ENCODE assay signal across 8 mouse cellular contexts in genomic region chr17:35701203-35701977, GRCm38 (mm10). TPM values are rescaled to one million over a fixed set of nuclear protein-coding genes. Genes with fewer than 3 reads are reported as not detected.
DNase-seq lines count a peak whose midpoint lies in the region; ATAC-seq and TF ChIP-seq lines count a peak whose summit lies in the region.

No protein-coding gene starts in this region.

- H3K4me1 ChIP-seq in forebrain, embryonic 16.5 days (replicated peaks; ENCODE audit: control insufficient read depth, insufficient read depth, low read length): peaks cover 73% of the 10 kb centered on the region
- peaks cover 84% of the 10 kb centered on the region for H3K4me1 ChIP-seq in kidney, embryonic 15.5 days

- peak overlapping the region; percentile 100 for H3K27ac ChIP-seq in forebrain, embryonic 16.5 days (ENCODE audit: low read length)
- H3K27ac ChIP-seq in kidney, embryonic 15.5 days: peak overlapping the region; percentile 99

- H3K27me3 ChIP-seq in forebrain, embryonic 16.5 days (replicated peaks; ENCODE audit: control insufficient read depth, insufficient read depth, low read length): no peaks in the 10 kb centered on the region
- H3K27me3 ChIP-seq in kidney, embryonic 15.5 days: no peaks in the 10 kb centered on the region
- H3K27me3 ChIP-seq in myocyte (ENCODE audit: control insufficient read depth, insufficient read depth, insufficient read length): no peaks in the 10 kb centered on the region

- ATAC-seq in forebrain, embryonic 16.5 days: no peak
- no peak for ATAC-seq in kidney, embryonic 15.5 days (replicated peaks; ENCODE audit: low FRiP score)

- H3K9ac ChIP-seq in forebrain, embryonic 16.5 days (replicated peaks; ENCODE audit: low read depth, low read length): peak overlapping the region; percentile 90
- H3K9ac ChIP-seq in kidney, embryonic 15.5 days: peak overlapping the region; percentile 75

- peaks cover 39% of the 10 kb centered on the region for H3K79me2 ChIP-seq in myocyte (ENCODE audit: control insufficient read depth, insufficient read depth)

- H3K9me3 ChIP-seq in forebrain, embryonic 16.5 days (ENCODE audit: control insufficient read depth, low read length): no peaks in the 10 kb centered on the region
- H3K9me3 ChIP-seq in kidney, embryonic 15.5 days (replicated peaks): no peaks in the 10 kb centered on the region

- peak; percentile 58 for DNase-seq in adrenal gland, postnatal 10 days
- no peak for DNase-seq in adrenal gland, postnatal 14 days
- peak; percentile 40 for DNase-seq in R1 (ENCODE audit: low read depth, low spot score)
- no peak for DNase-seq in frontal cortex, postnatal 25 days (ENCODE audit: low spot score in 2 of 2)
- no peak for DNase-seq in frontal cortex, postnatal 14 days (ENCODE audit: low spot score in 2 of 2)

- peak overlapping the region; percentile 22 for H3ac ChIP-seq in myocyte (ENCODE audit: control insufficient read depth, insufficient read length)

- peak overlapping the region; percentile 80 for H3K4me3 ChIP-seq in forebrain, embryonic 16.5 days (replicated peaks; ENCODE audit: low read length)
- H3K4me3 ChIP-seq in kidney, embryonic 15.5 days (replicated peaks): peak overlapping the region; percentile 72
- H3K4me3 ChIP-seq in myocyte: peak overlapping the region; percentile 52

- under 1% methylated on average over 16 of the region's 16 CpGs for WGBS in forebrain, embryonic 16.5 days
- WGBS in kidney, embryonic 15.5 days: 2% methylated on average over 16 of the region's 16 CpGs

- TF ChIP-seq POLR2A in myocyte (IDR thresholded peaks at IDR 0.05; ENCODE audit: insufficient read length, low read depth): no peak

- no peaks in the 10 kb centered on the region for H3K36me3 ChIP-seq in forebrain, embryonic 16.5 days (ENCODE audit: control insufficient read depth, insufficient read depth)
- 0 out of 2 replicates have a peak, but pooled peaks cover 3% of the 10 kb centered on the region for H3K36me3 ChIP-seq in kidney, embryonic 15.5 days
- H3K36me3 ChIP-seq in myocyte (ENCODE audit: control insufficient read depth, insufficient read depth): no peaks in the 10 kb centered on the region

- H3K4me2 ChIP-seq in forebrain, embryonic 16.5 days (ENCODE audit: low read length): peak overlapping the region; percentile 90
- H3K4me2 ChIP-seq in kidney, embryonic 15.5 days: peak overlapping the region; percentile 82
- peak overlapping the region; percentile 87 for H3K4me2 ChIP-seq in myocyte (ENCODE audit: low read depth)

TF ChIP-seq in myocyte, 11 proteins besides CTCF, POLR2A, EP300 and RAD21:
- no peak for TF ChIP-seq TCF12 (IDR thresholded peaks at IDR 0.05; ENCODE audit: insufficient read depth, poor library complexity, severe bottlenecking)
- no peak for TF ChIP-seq REST (IDR thresholded peaks at IDR 0.05; ENCODE audit: insufficient read depth, insufficient read length)
- no peak for TF ChIP-seq MYOG (IDR thresholded peaks at IDR 0.05; ENCODE audit: control insufficient read depth in 1 of 3, insufficient read depth in 1 of 3, insufficient read length in 2 of 3, low read depth in 2 of 3)
- no peak for TF ChIP-seq SRF (IDR thresholded peaks at IDR 0.05; ENCODE audit: control insufficient read depth, insufficient read length, low read depth)
- no peak for TF ChIP-seq E2F4 (IDR thresholded peaks at IDR 0.05; ENCODE audit: insufficient read depth)
- no peak for TF ChIP-seq MAX (IDR thresholded peaks at IDR 0.05; ENCODE audit: low read depth)

RNA-seq across cellular contexts. Expression of gene Ddr1, which starts 3.0 kb away (rescaled TPM):
- 10 to 100 TPM; 33.7 to 39.6 TPM for total RNA-seq in adrenal gland, postnatal 10 days (2021)
- total RNA-seq in adrenal gland, postnatal 14 days (2021): 36.3 and 36.4 TPM in 2 replicates
- polyA plus RNA-seq in forebrain, embryonic 16.5 days (2015; fragmentation: Nextera tagmentation; extraction: Ambion mirVana): 113 and 116 TPM in 2 replicates
- polyA plus RNA-seq in kidney, embryonic 15.5 days (2015; fragmentation: Nextera tagmentation; extraction: Ambion mirVana): 83.0 and 86.1 TPM in 2 replicates
- polyA plus RNA-seq in myocyte (2012; fragmentation: generic; extraction: Trizol): 65.6 TPM

RNA-seq across cellular contexts. Expression of gene Gtf2h4, which starts 27.9 kb away (rescaled TPM):
- total RNA-seq in adrenal gland, postnatal 10 days (2021): 10 to 100 TPM; 27.6 to 32.2 TPM
- 24.3 and 24.7 TPM in 2 replicates for total RNA-seq in adrenal gland, postnatal 14 days (2021)
- 34.6 and 35.3 TPM in 2 replicates for polyA plus RNA-seq in forebrain, embryonic 16.5 days (2015; fragmentation: Nextera tagmentation; extraction: Ambion mirVana)
- polyA plus RNA-seq in kidney, embryonic 15.5 days (2015; fragmentation: Nextera tagmentation; extraction: Ambion mirVana): 48.5 and 49.9 TPM in 2 replicates
- 27.4 TPM for polyA plus RNA-seq in myocyte (2012; fragmentation: generic; extraction: Trizol)

RNA-seq across cellular contexts. Expression of gene Vars2, which starts 34.0 kb away (rescaled TPM):
- 10 to 100 TPM; 49.2 to 66.4 TPM for total RNA-seq in adrenal gland, postnatal 10 days (2021)
- total RNA-seq in adrenal gland, postnatal 14 days (2021): 49.6 and 52.0 TPM in 2 replicates
- 19.0 and 19.8 TPM in 2 replicates for polyA plus RNA-seq in forebrain, embryonic 16.5 days (2015; fragmentation: Nextera tagmentation; extraction: Ambion mirVana)
- 15.9 and 18.8 TPM in 2 replicates for polyA plus RNA-seq in kidney, embryonic 15.5 days (2015; fragmentation: Nextera tagmentation; extraction: Ambion mirVana)
- polyA plus RNA-seq in myocyte (2012; fragmentation: generic; extraction: Trizol): 13.7 TPM

RNA-seq across cellular contexts. Expression of gene Mucl3, which starts 57.9 kb away (rescaled TPM):
- not detected for total RNA-seq in adrenal gland, postnatal 10 days (2021)
- total RNA-seq in adrenal gland, postnatal 14 days (2021): not detected in 2 replicates
- 0.08 TPM in 1 of 2 replicates, not detected in the other for polyA plus RNA-seq in forebrain, embryonic 16.5 days (2015; fragmentation: Nextera tagmentation; extraction: Ambion mirVana)
- 0.26 TPM in 2 replicates for polyA plus RNA-seq in kidney, embryonic 15.5 days (2015; fragmentation: Nextera tagmentation; extraction: Ambion mirVana)
- 0.05 TPM for polyA plus RNA-seq in myocyte (2012; fragmentation: generic; extraction: Trizol)

Comparison
In these comparisons a context has a peak if more than half of its experiments do, and no peak if none do; other contexts are left out.
1. DNase-seq: peak in adrenal gland, postnatal 10 days (single experiment) and R1 (single experiment); none in adrenal gland, postnatal 14 days (single experiment), frontal cortex, postnatal 25 days (0 of 2) and frontal cortex, postnatal 14 days (0 of 2).
2. Peak in every context shown above with its lines, with median percentiles within 50 percentile points of each other: H3K4me2 ChIP-seq and H3K4me3 ChIP-seq.